Mouse (Mus musculus): ENCODE measurements around the gene Fbxo3. TPM values are rescaled to one million over a fixed set of nuclear protein-coding genes. Genes with fewer than 3 reads are reported as not detected.
"Not testable (repeated sequence)": the region's sequence is repeated elsewhere in the genome, so short reads cannot be mapped to it uniquely, and the experiment has no call there.

Fbxo3 gene
- total and polyA plus RNA-seq, 3 experiments = 23.2 to 57.1 (median 46.8) TPM

- Histone ChIP-seq H3K4me3 (peak within 1 kb of the TSS; percentile 66), H3K27ac (peak within 1 kb of the TSS; percentile 93), H3K4me1 (ENCODE audit: control insufficient read depth, insufficient read depth, low read length) (peaks cover 9% of the 10 kb centered on the region), H3K36me3 (ENCODE audit: control insufficient read depth, insufficient read depth, low read length) (peaks cover 3% of the 10 kb centered on the region), H3K79me2 (replicated peaks; ENCODE audit: control insufficient read depth, insufficient read depth, low read length) (no peaks in the 10 kb centered on the region), H3K9ac (ENCODE audit: low read depth, low read length) (peak within 1 kb of the TSS; percentile 83), H3K27me3 (ENCODE audit: control insufficient read depth, insufficient read depth, low read length) (no peaks in the 10 kb centered on the region)
- 2% methylated on average over 15 of the region's 15 CpGs for WGBS
- DNase-seq = peak; percentile 88 to 89
- TF ChIP-seq CTCF (IDR thresholded peaks at IDR 0.05) = no peak
- peak; percentile 86 for TF ChIP-seq EP300 (IDR thresholded peaks at IDR 0.05; ENCODE audit: insufficient read depth, low read depth, low read length)
- peak; percentile 93 for TF ChIP-seq POLR2A (IDR thresholded peaks at IDR 0.05; ENCODE audit: insufficient read depth, low read depth, low read length)
- intact Hi-C loops (cut with DNase I) = loop anchor here (1.0 to 2.0 kb wide), 2 partner anchors 27 to 59 kb away; partner anchors contain the start of gene A930018P22Rik
Observed at GRCm38 (mm10) chr2:104095741-104096213, 68.3 kb downstream of the Fbxo3 start, which contains the start of gene Cd59a. Cd59a (plus strand) TSS chr2:104095801.

DNA sequence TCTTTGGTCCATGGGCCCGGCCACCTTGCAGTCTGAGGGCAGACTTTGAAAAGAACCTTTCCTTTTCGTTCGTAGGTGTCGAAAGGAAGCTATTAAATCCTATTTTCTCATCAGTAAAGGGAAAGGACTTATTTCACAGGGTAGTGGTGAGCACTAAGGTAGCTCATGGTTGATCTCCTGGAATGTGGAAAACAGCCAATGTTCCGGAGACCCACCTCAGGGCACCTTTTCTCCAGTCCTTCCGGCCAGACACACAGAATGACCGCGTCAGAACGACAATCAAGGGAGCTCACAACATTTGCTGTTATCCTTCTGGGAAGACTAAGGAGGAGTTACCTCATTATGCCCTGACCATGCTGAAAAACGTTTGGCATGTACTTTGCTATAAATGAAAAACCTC is 68.7 kb downstream of the Fbxo3 start:
- Histone ChIP-seq H3K36me3 (ENCODE audit: control insufficient read depth, insufficient read depth, low read length) (peaks cover 3% of the 10 kb centered on the region), H3K4me1 (ENCODE audit: control insufficient read depth, insufficient read depth, low read length) (peaks cover 9% of the 10 kb centered on the region), H3K9ac (ENCODE audit: low read depth, low read length) (peak overlapping the region; percentile 83), H3K4me3 (peak overlapping the region; percentile 66), H3K79me2 (replicated peaks; ENCODE audit: control insufficient read depth, insufficient read depth, low read length) (no peaks in the 10 kb centered on the region), H3K27ac (peak overlapping the region; percentile 93), H3K27me3 (ENCODE audit: control insufficient read depth, insufficient read depth, low read length) (no peaks in the 10 kb centered on the region)
- no peak for DNase-seq
- WGBS = 16% methylated on average over 10 of the region's 10 CpGs
- intact Hi-C loops (cut with DNase I) = loop anchor here (2.0 kb wide), 1 partner anchor 59 kb away; no protein-coding TSS in a partner anchor
- TF ChIP-seq CTCF (IDR thresholded peaks at IDR 0.05) (no peak), POLR2A (IDR thresholded peaks at IDR 0.05; ENCODE audit: insufficient read depth, low read depth, low read length) (no peak), EP300 (IDR thresholded peaks at IDR 0.05; ENCODE audit: insufficient read depth, low read depth, low read length) (no peak)

GRCm38 (mm10) chr2:104096796-104097195 is 69.3 kb downstream of the Fbxo3 start:
- intact Hi-C loops (cut with DNase I) = loop anchor here (2.0 kb wide), 1 partner anchor 60 kb away; no protein-coding TSS in a partner anchor
- peak overlapping the region; percentile 26; the same call in 1 of the 2 replicates for H3K27ac ChIP-seq
- DNase-seq; H3K9ac ChIP-seq (ENCODE audit: low read depth, low read length); H3K27me3 ChIP-seq (ENCODE audit: control insufficient read depth, insufficient read depth, low read length); H3K36me3 ChIP-seq (ENCODE audit: control insufficient read depth, insufficient read depth, low read length); H3K4me1 ChIP-seq (ENCODE audit: control insufficient read depth, insufficient read depth, low read length); H3K4me3 ChIP-seq; H3K79me2 ChIP-seq (replicated peaks; ENCODE audit: control insufficient read depth, insufficient read depth, low read length): not testable (repeated sequence)
- TF ChIP-seq CTCF (IDR thresholded peaks at IDR 0.05) = peak; percentile 39; the same call in 1 of the 2 replicates
- 37% methylated on average over 1 of the region's 1 CpGs for WGBS

- DNase-seq; H3K27me3 ChIP-seq (ENCODE audit: control insufficient read depth, insufficient read depth, low read length); H3K4me1 ChIP-seq (ENCODE audit: control insufficient read depth, insufficient read depth, low read length); H3K27ac ChIP-seq; H3K36me3 ChIP-seq (ENCODE audit: control insufficient read depth, insufficient read depth, low read length); H3K9ac ChIP-seq (ENCODE audit: low read depth, low read length); H3K4me3 ChIP-seq; H3K79me2 ChIP-seq (replicated peaks; ENCODE audit: control insufficient read depth, insufficient read depth, low read length): not testable (repeated sequence)
- intact Hi-C loops (cut with DNase I) = loop anchor here (2.0 kb wide), 1 partner anchor 61 kb away; no protein-coding TSS in a partner anchor
- WGBS = 86% methylated on average over 4 of the region's 4 CpGs
Observed at GRCm38 (mm10) chr2:104097396-104097795, 69.9 kb downstream of the Fbxo3 start.

DNA sequence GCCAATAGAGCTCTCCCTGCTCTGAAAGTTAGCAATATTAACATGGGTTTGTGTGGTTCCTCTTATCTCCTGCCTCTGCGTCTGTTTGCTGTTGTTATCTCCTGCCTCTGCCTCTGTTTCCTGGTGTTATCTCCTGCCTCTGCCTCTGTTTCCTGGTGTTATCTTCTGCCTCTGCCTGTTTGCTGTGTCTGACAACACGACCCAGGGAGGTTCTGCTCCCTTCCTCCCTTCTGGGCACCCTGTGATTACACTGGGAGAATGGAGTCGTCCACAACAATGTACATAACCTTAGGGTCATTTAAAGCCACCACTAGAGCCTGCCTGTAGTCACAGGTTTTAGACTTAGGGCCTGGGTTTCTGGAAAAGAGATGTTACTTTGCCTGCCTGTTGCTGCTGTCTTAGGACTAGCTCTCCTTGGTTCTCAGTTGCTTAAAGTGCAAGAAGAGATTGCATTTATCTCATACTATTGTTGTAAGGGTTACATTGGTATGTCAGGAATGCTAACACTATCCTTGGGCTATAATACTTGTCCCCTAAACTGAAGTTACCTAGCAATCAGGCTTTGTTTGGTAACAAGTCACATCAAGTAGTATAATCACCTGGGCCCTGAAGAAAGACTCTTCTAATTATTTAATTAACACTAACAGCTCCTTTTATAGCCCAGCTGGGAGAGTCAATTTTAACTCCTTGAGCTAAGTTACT is 71.2 kb downstream of the Fbxo3 start:
- H3K27me3 ChIP-seq (ENCODE audit: control insufficient read depth, insufficient read depth, low read length) = no peaks in the 10 kb centered on the region
- H3K4me1 ChIP-seq (ENCODE audit: control insufficient read depth, insufficient read depth, low read length) = peaks cover 12% of the 10 kb centered on the region
- no peaks in the 10 kb centered on the region for H3K79me2 ChIP-seq (replicated peaks; ENCODE audit: control insufficient read depth, insufficient read depth, low read length)
- H3K9ac ChIP-seq (ENCODE audit: low read depth, low read length) = no peak overlapping the region
- 11% methylated on average over 3 of the region's 3 CpGs for WGBS
- H3K36me3 ChIP-seq (ENCODE audit: control insufficient read depth, insufficient read depth, low read length) = peaks cover 3% of the 10 kb centered on the region
- intact Hi-C loops (cut with DNase I) = no loop called here
- H3K4me3 ChIP-seq = no peak overlapping the region
- H3K27ac ChIP-seq = no peak overlapping the region
- TF ChIP-seq EP300 (IDR thresholded peaks at IDR 0.05; ENCODE audit: insufficient read depth, low read depth, low read length) (no peak), POLR2A (IDR thresholded peaks at IDR 0.05; ENCODE audit: insufficient read depth, low read depth, low read length) (no peak), CTCF (IDR thresholded peaks at IDR 0.05) (no peak)
- no peak for DNase-seq

DNA sequence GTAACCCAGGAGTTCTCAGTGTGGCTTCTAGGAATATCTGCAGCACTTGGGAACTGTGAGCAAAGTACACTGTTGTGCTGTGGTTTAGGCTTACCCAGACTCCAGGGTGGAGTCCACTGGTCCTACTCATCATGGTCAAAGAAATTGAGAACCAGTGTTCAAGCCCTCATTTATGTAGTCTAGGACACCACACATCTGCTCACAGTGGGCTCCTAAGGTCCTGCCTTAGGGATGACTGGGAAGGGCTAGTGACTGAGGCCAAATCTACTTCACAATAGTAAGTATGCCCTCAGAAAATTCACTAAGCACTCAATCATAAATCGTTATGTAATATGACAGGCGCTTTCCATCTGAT is 71.7 kb downstream of the Fbxo3 start:
- 90% methylated on average over 2 of the region's 2 CpGs for WGBS
- TF ChIP-seq POLR2A (IDR thresholded peaks at IDR 0.05; ENCODE audit: insufficient read depth, low read depth, low read length) (no peak), CTCF (IDR thresholded peaks at IDR 0.05) (no peak), EP300 (IDR thresholded peaks at IDR 0.05; ENCODE audit: insufficient read depth, low read depth, low read length) (no peak)
- peaks cover 12% of the 10 kb centered on the region for H3K4me1 ChIP-seq (ENCODE audit: control insufficient read depth, insufficient read depth, low read length)

More for the DNA sequence above, 71.7 kb downstream of the Fbxo3 start:
- no peaks in the 10 kb centered on the region for H3K79me2 ChIP-seq (replicated peaks; ENCODE audit: control insufficient read depth, insufficient read depth, low read length)
- no peak overlapping the region for H3K4me3 ChIP-seq
- intact Hi-C loops (cut with DNase I) = no loop called here
- DNase-seq = no peak
- H3K27ac ChIP-seq = no peak overlapping the region
- peaks cover 3% of the 10 kb centered on the region for H3K36me3 ChIP-seq (ENCODE audit: control insufficient read depth, insufficient read depth, low read length)
- H3K27me3 ChIP-seq (ENCODE audit: control insufficient read depth, insufficient read depth, low read length) = no peaks in the 10 kb centered on the region
- H3K9ac ChIP-seq (ENCODE audit: low read depth, low read length) = no peak overlapping the region

All from heart, adult 2 months (tissue).